Mouse (Mus musculus) naive thymus-derived CD4-positive, alpha-beta T cell, adult 2 months (primary cell): ENCODE results near the gene Nlrc5.

Source experiments
- DNase-seq: peaks from one replicate; pipeline ENCODE4 v3.0.0-alpha.2; 2011; ENCODE audit warnings: low read depth

Gene Nlrc5

DNA sequence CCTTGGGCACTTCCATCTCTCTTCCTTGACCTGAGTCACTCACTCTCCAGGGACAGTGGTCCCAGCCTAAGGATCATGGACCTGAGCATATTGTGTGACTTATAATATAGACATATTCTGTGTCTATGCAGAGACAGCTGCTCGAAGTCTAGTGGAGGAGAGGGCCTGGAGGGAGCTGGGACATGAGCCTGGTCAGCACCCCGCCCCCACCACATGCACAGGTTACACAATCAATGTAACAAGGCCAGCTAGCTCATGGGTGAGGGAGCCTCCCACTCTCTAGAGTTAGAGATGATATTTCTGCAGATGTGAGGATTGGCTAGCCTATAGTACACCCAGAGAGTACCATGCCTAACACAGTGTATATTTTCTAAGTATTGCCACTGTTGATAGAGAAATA is 36.6 kb downstream of the Nlrc5 start:
- no peak for DNase-seq

DNA sequence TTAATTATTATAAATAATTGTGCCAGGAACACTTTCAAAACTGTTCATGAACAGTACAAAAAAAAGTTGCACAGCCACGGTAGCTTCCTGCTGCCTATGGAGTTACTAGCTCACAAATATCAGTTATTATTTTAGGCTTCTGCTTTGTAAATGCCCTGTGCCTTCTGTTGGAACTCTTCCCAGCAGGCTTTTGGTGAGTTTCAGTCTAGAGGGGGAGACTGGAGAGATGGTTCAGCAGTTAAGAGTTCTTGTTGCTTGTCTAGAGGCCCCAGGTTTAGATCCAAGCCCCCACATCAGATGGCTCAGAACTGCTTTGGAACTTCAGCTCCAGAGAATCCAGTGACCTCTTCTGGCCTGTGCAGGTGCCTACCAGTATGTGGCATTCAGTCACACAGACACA is 37.1 kb downstream of the Nlrc5 start:
- DNase-seq = no peak

DNA sequence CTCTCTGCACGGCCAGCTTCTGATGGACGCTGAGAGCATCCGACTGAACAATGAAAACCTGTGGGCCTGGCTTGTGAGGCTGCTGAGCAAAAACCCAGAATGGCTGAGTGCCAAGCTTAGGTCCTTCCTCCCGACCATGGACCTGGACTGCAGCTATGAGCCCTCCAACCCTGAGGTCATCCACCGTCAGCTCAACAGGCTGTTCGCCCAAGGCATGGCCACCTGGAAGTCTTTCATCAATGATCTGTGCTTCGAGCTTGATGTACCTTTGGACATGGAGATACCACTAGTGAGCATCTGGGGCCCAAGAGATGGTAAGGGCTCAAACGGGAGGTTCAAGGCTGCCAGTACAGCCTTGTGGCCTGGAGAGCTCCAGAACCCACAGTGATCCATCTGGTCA is 38.6 kb downstream of the Nlrc5 start:
- no peak for DNase-seq

- DNase-seq = no peak
These were observed 39.3 kb downstream of the Nlrc5 start for GRCm38 (mm10) chr8:94473431-94473830.

GRCm38 (mm10) chr8:94475786-94476185 is 41.6 kb downstream of the Nlrc5 start:
- DNase-seq = no peak

DNA sequence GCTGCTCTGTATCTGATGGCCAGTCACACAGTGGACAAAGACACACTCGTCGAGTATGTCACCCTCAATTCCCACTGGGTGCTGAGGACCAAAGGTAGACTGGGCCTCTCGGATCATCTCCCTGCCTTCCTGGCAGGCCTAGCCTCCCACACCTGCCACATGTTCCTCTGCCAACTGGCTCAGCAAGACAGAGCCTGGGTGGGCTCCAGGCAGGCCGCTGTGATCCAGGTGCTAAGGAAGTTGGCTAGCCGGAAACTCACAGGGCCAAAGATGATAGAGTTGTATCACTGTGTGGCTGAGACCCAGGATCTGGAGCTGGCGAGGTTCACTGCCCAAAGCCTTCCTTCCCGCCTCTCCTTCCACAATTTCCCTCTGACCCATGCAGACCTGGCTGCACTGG is 42.7 kb downstream of the Nlrc5 start:
- DNase-seq = no peak

DNA sequence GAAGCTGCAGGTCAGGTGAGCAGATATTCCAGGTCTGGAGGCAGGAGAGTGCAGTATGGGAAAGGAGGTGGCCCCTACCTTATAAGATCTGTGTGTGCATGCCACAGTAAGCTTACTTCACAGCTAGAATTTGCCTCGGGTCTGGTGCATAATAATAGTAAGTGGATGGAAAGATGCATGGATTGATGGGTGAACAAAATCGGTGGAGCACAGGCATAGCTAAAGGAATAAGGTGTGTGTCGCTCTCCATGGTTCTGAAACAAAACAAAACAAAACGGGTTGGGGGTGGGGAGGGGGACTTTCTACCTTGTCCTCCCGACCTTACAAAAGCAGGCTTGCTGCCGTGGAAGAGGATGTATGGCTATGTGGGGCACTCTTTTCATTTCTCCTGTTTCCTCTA is 47.9 kb downstream of the Nlrc5 start:
- DNase-seq = no peak

GRCm38 (mm10) chr8:94485288-94485687 is 51.1 kb downstream of the Nlrc5 start:
- no peak for DNase-seq

DNA sequence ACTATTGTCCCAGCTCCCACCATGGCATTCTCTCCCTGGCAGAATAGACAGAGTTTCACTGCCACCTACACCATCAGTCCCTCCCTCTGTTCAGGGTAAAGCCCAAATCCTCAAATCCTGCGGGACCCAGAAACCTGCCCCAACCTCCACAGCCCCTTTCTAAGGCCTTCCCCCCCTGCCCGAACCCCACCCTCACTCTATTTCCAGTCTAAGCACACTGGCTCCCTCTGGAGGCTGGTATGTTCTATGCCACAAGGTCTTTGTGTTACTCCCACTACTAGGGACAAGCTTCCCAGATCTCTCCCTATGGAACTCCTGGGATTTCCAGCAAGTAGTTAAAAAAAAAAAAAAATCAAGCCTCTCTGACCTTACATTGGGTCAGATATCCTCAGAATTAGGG is 51.7 kb downstream of the Nlrc5 start:
- peak; percentile 56 for DNase-seq

- no peak for DNase-seq
These were observed 53.9 kb downstream of the Nlrc5 start for GRCm38 (mm10) chr8:94488016-94488415.

DNA sequence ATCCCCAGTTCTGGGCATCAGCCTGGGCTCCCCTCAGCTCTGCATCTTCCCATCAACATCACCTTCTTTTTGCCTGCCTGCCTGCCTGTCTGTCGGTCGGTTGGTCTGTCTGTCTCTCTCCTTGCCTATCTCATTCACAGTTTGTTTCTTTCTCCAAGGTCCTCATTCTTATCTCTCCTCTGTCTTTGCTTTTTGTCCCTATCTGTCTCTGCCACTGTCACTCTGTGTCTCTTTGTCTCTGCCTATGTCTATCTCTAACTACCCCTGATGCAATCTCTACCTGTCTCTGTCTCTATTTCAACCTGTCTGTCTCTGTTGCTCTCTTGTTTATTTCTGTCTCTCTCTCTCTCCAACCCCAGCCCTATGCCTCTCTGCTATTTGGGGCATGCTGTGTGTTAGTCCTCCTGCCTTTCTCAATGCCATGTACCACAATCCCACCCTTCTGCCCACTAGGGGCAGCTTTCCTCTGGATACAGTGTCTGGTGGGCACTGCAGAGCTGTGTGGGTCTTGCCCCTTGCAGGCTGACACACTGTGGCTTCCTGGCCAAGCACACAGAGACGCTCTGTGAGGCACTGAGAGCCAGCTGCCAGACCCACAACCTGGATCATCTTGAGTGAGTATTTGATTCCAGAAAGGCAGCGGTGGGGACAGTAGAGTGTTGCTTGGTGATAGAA is 55.8 kb downstream of the Nlrc5 start:
- DNase-seq = no peak

DNA sequence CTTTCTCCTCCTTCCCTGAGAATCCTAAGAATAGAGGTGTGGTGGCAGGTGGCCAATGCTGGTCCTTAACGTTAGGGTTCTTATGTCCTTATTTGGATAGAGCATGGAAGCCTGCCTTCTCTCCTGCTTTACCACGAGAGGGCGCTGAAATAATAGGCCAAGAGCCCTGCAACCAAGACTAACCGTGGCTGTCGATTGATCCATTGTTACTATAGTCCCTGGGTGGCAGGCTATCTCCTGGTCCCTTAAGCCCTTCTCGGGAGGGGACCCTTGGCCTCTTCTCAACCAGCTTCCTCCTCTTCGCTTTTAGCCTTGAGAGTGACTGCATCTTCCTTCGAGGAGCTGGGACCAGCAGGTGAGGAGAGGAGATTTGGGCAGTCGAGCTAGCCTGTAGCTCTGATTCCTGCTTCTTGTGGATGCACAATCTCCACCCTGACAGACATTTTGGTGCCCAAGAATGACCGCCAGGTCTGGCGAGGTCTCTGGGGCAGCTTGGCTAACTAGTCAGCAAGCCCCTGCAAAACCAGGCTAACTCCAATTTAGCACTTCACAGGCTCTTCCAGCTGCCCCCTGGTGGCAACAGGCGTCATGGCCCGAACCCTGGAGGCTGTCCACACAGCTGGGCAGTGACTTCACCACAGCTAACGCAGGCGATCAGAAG is 58.0 kb downstream of the Nlrc5 start:
- peak; percentile 77 for DNase-seq

- no peak for DNase-seq
These were observed 59.1 kb downstream of the Nlrc5 start for GRCm38 (mm10) chr8:94493240-94493639.

DNA sequence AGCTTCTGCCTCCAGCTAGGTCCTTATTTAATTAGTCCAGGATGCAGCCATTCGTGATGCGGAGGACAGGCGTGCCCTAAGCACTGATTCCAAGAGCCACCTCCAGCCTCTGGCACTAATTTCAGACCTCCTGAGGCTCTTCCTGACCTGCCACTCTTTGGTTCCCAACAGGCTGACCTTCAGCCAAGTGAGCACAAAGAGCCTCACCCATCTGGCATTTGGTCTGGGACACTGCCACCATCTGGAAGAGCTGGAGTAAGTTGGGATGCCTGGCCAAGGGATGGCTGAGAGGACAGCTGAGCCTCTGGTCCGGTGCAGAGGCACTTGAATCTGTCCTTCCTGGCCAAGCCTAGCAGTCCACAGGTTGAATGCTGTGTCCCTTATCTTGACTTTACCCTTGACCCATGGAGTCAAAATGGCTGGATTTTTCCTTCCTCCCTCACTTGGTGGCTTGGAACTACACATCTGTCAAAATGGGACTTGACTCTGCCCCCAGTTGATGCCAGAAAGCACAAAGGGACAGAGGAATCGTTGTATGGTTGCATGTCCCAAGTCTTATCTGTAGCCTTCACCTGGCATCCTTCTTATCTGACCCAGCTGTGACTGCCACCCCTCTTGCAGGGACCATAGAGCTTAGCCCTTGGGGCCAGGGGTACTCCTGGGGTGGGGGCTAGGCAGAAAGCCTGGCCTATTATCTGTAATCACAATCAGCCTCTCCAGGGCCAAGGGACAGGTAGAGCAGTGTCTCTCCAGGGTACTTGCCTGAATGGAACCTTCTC is 81.5 kb downstream of the Nlrc5 start:
- no peak for DNase-seq

DNA sequence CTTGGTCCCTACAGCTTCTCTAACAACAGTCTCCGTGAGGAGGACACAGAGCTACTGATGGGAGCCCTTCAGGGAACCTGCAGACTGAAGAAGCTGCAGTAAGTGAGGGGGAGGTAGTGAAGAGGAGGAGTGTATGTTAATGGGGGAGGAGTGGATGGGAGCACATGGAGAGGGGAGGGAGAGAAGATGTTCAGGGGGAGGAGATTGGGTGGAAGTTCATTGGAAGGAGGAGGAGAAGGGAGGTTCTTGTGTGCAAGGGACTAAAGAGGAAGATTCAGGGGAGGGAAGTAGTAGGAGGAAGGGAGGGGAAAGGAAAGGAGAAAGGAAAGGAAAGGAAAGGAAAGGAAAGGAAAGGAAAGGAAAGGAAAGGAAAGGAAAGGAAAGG is 82.0 kb downstream of the Nlrc5 start:
- no peak for DNase-seq

DNA sequence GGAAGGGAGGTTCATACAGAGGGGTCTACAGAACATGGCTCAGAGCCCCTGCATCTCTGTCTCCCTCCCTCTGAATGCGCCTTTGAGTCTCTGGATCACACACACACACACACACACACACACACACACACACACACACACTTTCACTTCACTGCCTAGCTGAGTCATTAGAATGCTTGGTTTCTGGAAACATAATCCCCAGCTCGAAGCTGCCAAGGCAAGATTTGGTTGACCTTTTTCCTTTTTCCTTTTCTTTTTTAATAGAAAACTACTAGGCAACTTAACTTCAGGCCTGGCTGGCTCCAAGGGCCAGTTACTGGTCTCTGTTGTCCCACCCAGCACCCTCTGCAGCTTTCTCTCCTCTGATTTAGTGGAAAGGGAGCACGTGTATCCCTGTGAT is 82.6 kb downstream of the Nlrc5 start:
- DNase-seq = no peak

GRCm38 (mm10) chr8:94518331-94518730 is 84.2 kb downstream of the Nlrc5 start:
- no peak for DNase-seq

DNA sequence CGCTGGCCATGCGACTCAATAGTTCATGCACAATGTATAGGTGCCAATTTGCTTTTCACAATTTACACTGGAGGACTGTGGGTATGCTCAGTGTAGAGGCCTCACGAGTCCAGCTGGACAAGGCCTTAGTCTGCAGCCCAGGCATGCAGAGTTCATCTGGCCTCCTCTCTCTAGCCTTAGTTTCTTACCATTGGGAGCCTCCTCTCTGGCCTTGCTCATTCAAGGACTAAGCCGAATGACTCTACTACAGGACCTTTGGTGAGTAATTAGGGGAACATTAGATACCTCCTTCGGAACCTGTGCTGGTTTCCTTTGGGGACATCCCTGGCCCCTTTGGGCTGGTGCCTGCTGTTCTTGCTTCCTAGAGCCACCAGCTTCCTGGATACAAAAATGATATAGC is 84.9 kb downstream of the Nlrc5 start:
- DNase-seq = no peak

DNA sequence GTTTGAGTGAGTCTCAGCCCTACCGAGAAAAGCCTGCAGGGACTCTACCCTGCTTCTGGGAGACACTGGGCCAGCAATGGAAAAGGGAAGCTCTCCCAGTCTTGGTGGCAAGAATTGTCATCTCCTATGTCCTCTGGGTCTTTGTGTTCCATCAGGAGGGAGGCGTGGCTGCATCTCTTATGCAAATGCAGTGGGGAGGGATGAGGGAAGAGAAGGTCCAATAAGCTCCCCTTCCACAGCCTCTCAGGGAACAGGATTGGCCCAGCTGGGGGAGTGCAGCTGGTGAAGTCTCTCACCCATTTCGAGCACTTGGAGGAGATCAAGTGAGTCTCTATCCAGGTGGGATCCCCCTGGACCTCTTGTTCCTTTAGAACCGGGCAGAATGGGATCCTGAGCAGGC is 87.3 kb downstream of the Nlrc5 start:
- DNase-seq = no peak

GRCm38 (mm10) chr8:94522482-94522881 is 88.3 kb downstream of the Nlrc5 start:
- DNase-seq = no peak

- no peak for DNase-seq
These were observed 90.4 kb downstream of the Nlrc5 start for GRCm38 (mm10) chr8:94524554-94524953.

DNA sequence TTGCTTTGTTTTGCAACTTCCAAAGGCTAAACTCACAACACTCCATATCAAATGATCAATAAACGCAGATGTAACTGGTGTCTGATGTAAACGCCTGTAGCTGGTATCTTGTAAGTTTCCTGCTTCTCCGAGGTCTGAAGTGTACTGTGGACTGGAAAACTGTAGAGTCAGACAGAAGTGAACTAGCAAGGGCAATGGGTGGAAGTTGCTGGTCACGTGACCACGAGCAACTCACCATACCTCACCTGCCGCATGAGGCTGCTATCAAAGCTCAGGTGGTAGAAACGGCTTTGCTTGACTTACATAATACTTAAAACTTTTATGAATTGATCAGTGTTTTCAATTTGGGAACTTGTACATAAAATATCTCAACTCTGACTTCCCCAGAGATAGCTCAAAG is 93.0 kb downstream of the Nlrc5 start:
- no peak for DNase-seq

GRCm38 (mm10) chr8:94528245-94528644 is 94.1 kb downstream of the Nlrc5 start:
- peak; percentile 43 for DNase-seq
